Mouse (Mus musculus): ENCODE measurements at regions not wholly inside any gene's neighbourhood (a gene's known extent, or its start where the extent isn't known, plus 50 kb on each side); places are given as distances from the start of the nearest gene placed in this dataset.
"Not testable (repeated sequence)": the region's sequence is repeated elsewhere in the genome, so short reads cannot be mapped to it uniquely, and the experiment has no call there.

- no peak for DNase-seq
Measured at GRCm38 (mm10) chr16:84629868-84630267, 105.7 kb downstream of the Mrpl39 start.

- DNase-seq: not testable (repeated sequence)
Measured at GRCm38 (mm10) chr16:84644446-84644845, 91.1 kb downstream of the Mrpl39 start.

GRCm38 (mm10) chr16:84646172-84646684, 89.3 kb downstream of the Mrpl39 start:
- no peak for DNase-seq

GRCm38 (mm10) chr16:84650646-84651045, 84.9 kb downstream of the Mrpl39 start:
- DNase-seq: no peak

GRCm38 (mm10) chr16:84653873-84654272, 81.7 kb downstream of the Mrpl39 start:
- DNase-seq: no peak

GRCm38 (mm10) chr16:84661879-84662278, 73.7 kb downstream of the Mrpl39 start:
- no peak for DNase-seq

- no peak for DNase-seq
Measured at GRCm38 (mm10) chr16:84663581-84663980, 72.0 kb downstream of the Mrpl39 start.
